Mouse (Mus musculus) liver, postnatal 0 days (tissue): ENCODE data around the gene Kif26b. TPM values are rescaled to one million over a fixed set of nuclear protein-coding genes. Genes with fewer than 3 reads are reported as not detected.

Experiments
- ATAC-seq: fragments of 200-750 bp; cut with Nextera tagmentation; 2 replicates; pipeline ENCODE4 v1.8.0; 2017; ENCODE audit warnings: mild to moderate bottlenecking, moderate library complexity
- DNase-seq: peaks from one replicate; pipeline ENCODE4 v3.0.0-alpha.2; 2016
- H3K27ac ChIP-seq: fragments of 300-500 bp; sonication (generic); 2 replicates; pipeline ENCODE4 v1.5.1; 2014; ENCODE audit warnings: antibody characterized with exemption, moderate library complexity, mild to moderate bottlenecking, low read depth
- H3K27me3 ChIP-seq: fragments of 300-500 bp; sonication (generic); 2 replicates; pipeline ENCODE4 v1.6.1; 2014; ENCODE audit warnings: low read length, control low read depth, mixed read lengths; ENCODE audit not compliant: insufficient read depth
- H3K36me3 ChIP-seq: fragments of 300-500 bp; sonication (generic); replicated peaks from 2 replicates; pipeline ENCODE4 v1.6.1; 2014; ENCODE audit warnings: mild to moderate bottlenecking, control low read depth, low read length, moderate library complexity, mixed read lengths; ENCODE audit not compliant: insufficient read depth
- H3K4me1 ChIP-seq: fragments of 300-500 bp; sonication (generic); 2 replicates; pipeline ENCODE4 v1.6.1; 2014; ENCODE audit warnings: antibody characterized with exemption, mild to moderate bottlenecking, control low read depth; ENCODE audit not compliant: insufficient read depth
- H3K4me2 ChIP-seq: fragments of 300-500 bp; sonication (generic); 2 replicates; pipeline ENCODE4 v1.6.1; 2014; ENCODE audit warnings: low read depth, mild to moderate bottlenecking, low read length, moderate library complexity, mixed read lengths
- H3K4me3 ChIP-seq: fragments of 300-500 bp; sonication (generic); 2 replicates; pipeline ENCODE4 v1.5.1; 2014; ENCODE audit warnings: low read depth, low read length
- H3K9ac ChIP-seq: fragments of 300-500 bp; sonication (generic); replicated peaks from 2 replicates; pipeline ENCODE4 v1.6.1; 2014; ENCODE audit warnings: mild to moderate bottlenecking, moderate library complexity
- H3K9me3 ChIP-seq: fragments of 300-500 bp; sonication (generic); 2 replicates; pipeline ENCODE4 v1.6.1; 2016; ENCODE audit warnings: mild to moderate bottlenecking, control low read depth, low read length, mixed read lengths
- CTCF ChIP-seq: sonication (generic); IDR thresholded peaks from 2 replicates; pipeline ENCODE4 v1.5.1; 2016; ENCODE audit warnings: antibody characterized with exemption, low read depth
- EP300 ChIP-seq: IDR thresholded peaks from 2 replicates; pipeline ENCODE4 v1.6.1; 2016; ENCODE audit warnings: antibody characterized with exemption, low read depth, mild to moderate bottlenecking
- WGBS: fragments of 180-500 bp; shearing (Covaris S2); extraction: QIAGEN DNeasy Blood & Tissue Kit; methylation state at CpG from one replicate; pipeline ENCODE4 v1.1.7; 2014; ENCODE audit not compliant: insufficient replicate concordance; 5-methylcytosine and 5-hydroxymethylcytosine counted together
- polyA plus RNA-seq: library from polyadenylated mRNA; unstranded; fragments of >200 nt; fragmentation: Nextera tagmentation; extraction: Ambion mirVana; gene quantifications from 2 replicates; pipeline ENCODE4 v1.2.1, GENCODE M21; 2015

Kif26b gene
- polyA plus RNA-seq, 1 experiment from 2014 or later: 0.02 TPM

- no peak for TF ChIP-seq EP300
- Histone ChIP-seq H3K27ac (no peak overlapping the region), H3K4me3 (no peak overlapping the region), H3K4me2 (no peak overlapping the region), H3K27me3 (no peaks in the 10 kb centered on the region), H3K9me3 (0 out of 2 replicates have a peak, but pooled peaks cover 3% of the 10 kb centered on the region), H3K4me1 (no peaks in the 10 kb centered on the region), H3K9ac (no peak overlapping the region), H3K36me3 (no peaks in the 10 kb centered on the region)
- WGBS: 73% methylated on average over 3 of the region's 3 CpGs
- ATAC-seq: no peak
- no peak for DNase-seq
Observed at GRCm38 (mm10) chr1:178576926-178577325, 48.0 kb downstream of the Kif26b start.

GRCm38 (mm10) chr1:178585366-178586020 lies 56.6 kb downstream of the Kif26b start:
- Histone ChIP-seq H3K9me3 (no peaks in the 10 kb centered on the region), H3K27me3 (no peaks in the 10 kb centered on the region), H3K4me3 (no peak overlapping the region), H3K9ac (no peak overlapping the region), H3K4me2 (no peak overlapping the region), H3K4me1 (no peaks in the 10 kb centered on the region), H3K27ac (no peak overlapping the region), H3K36me3 (no peaks in the 10 kb centered on the region)
- ATAC-seq (no peak), DNase-seq (no peak)
- TF ChIP-seq CTCF: no peak
- no peak for TF ChIP-seq EP300
- WGBS: 73% methylated on average over 5 of the region's 5 CpGs

- Histone ChIP-seq H3K9me3 (no peaks in the 10 kb centered on the region), H3K4me2 (no peak overlapping the region), H3K27me3 (no peaks in the 10 kb centered on the region), H3K27ac (no peak overlapping the region), H3K36me3 (no peaks in the 10 kb centered on the region), H3K4me1 (no peaks in the 10 kb centered on the region), H3K9ac (no peak overlapping the region), H3K4me3 (no peak overlapping the region)
- DNase-seq: no peak
- 68% methylated on average over 13 of the region's 13 CpGs for WGBS
- ATAC-seq: no peak
- TF ChIP-seq CTCF (no peak), EP300 (no peak)
Observed at GRCm38 (mm10) chr1:178590229-178591171, 61.6 kb downstream of the Kif26b start.

GRCm38 (mm10) chr1:178597113-178597512 lies 68.2 kb downstream of the Kif26b start:
- DNase-seq: no peak
- no peak for ATAC-seq
- Histone ChIP-seq H3K4me2 (no peak overlapping the region), H3K27ac (no peak overlapping the region), H3K36me3 (no peaks in the 10 kb centered on the region), H3K4me1 (no peaks in the 10 kb centered on the region), H3K9ac (no peak overlapping the region), H3K27me3 (no peaks in the 10 kb centered on the region), H3K9me3 (no peaks in the 10 kb centered on the region), H3K4me3 (no peak overlapping the region)
- TF ChIP-seq CTCF (no peak), EP300 (no peak)
- WGBS: 82% methylated on average over 3 of the region's 3 CpGs

- Histone ChIP-seq H3K27ac (no peak overlapping the region), H3K4me1 (no peaks in the 10 kb centered on the region), H3K9ac (no peak overlapping the region), H3K27me3 (no peaks in the 10 kb centered on the region), H3K4me2 (no peak overlapping the region), H3K9me3 (no peaks in the 10 kb centered on the region), H3K36me3 (no peaks in the 10 kb centered on the region), H3K4me3 (no peak overlapping the region)
- DNase-seq (peak; percentile 26), ATAC-seq (peak; percentile 80)
- 18% methylated on average over 6 of the region's 6 CpGs for WGBS
- no peak for TF ChIP-seq EP300
Observed at GRCm38 (mm10) chr1:178597757-178598156, 68.8 kb downstream of the Kif26b start.

- Histone ChIP-seq H3K9me3 (no peaks in the 10 kb centered on the region), H3K27me3 (no peaks in the 10 kb centered on the region), H3K27ac (no peak overlapping the region), H3K4me3 (no peak overlapping the region), H3K36me3 (no peaks in the 10 kb centered on the region), H3K4me2 (no peak overlapping the region), H3K9ac (no peak overlapping the region), H3K4me1 (no peaks in the 10 kb centered on the region)
- WGBS: 74% methylated on average over 15 of the region's 15 CpGs
- 0 out of 2 replicates have a peak, but pooled peaks have one; percentile 38 for ATAC-seq
- no peak for TF ChIP-seq CTCF
- TF ChIP-seq EP300: no peak
- peak; percentile 15 for DNase-seq
Observed at GRCm38 (mm10) chr1:178600851-178601569, 72.1 kb downstream of the Kif26b start.
